16 mouse cellular contexts compared by ENCODE assay signal in genomic region chr13:30782419-30782818, GRCm38 (mm10). TPM values are rescaled to one million over a fixed set of nuclear protein-coding genes. Genes with fewer than 3 reads are reported as not detected.
A peak's percentile ranks its signal among the peaks of the same experiment; 100 is the strongest.
DNase-seq lines count a peak whose midpoint lies in the region; ATAC-seq lines count a peak whose summit lies in the region.
"Had no signal": no experiment of that assay in that cellular context is flagged by ENCODE, and none has a peak within 500 bp of the region (broad histone marks: within the 10 kb centered on the region; RNA-seq: fewer than 3 reads in every experiment).

No protein-coding gene starts in this region.

- no peak overlapping the region for H3K4me2 ChIP-seq in midbrain, embryonic 15.5 days
- H3K4me2 ChIP-seq in embryonic facial prominence, embryonic 13.5 days = peak overlapping the region; percentile 2; the same call in 1 of the 2 replicates
- H3K4me2 ChIP-seq: intestine, embryonic 15.5 days; limb, embryonic 12.5 days had no signal

- no peak overlapping the region for H3K27ac ChIP-seq in midbrain, embryonic 10.5 days (replicated peaks)
- no peak overlapping the region for H3K27ac ChIP-seq in midbrain, embryonic 15.5 days
- no peak overlapping the region for H3K27ac ChIP-seq in embryonic facial prominence, embryonic 13.5 days
- H3K27ac ChIP-seq: forebrain, embryonic 10.5 days; intestine, embryonic 15.5 days; limb, embryonic 12.5 days; macrophage had no signal

- H3K27me3 ChIP-seq in midbrain, embryonic 10.5 days (ENCODE audit: low read depth, poor library complexity, severe bottlenecking) = no peaks in the 10 kb centered on the region
- no peaks in the 10 kb centered on the region for H3K27me3 ChIP-seq in midbrain, embryonic 15.5 days (replicated peaks)
- no peaks in the 10 kb centered on the region for H3K27me3 ChIP-seq in embryonic facial prominence, embryonic 13.5 days
- H3K27me3 ChIP-seq: intestine, embryonic 15.5 days had no signal

- no peaks in the 10 kb centered on the region for H3K9me3 ChIP-seq in midbrain, embryonic 10.5 days (replicated peaks)
- H3K9me3 ChIP-seq in midbrain, embryonic 15.5 days = no peaks in the 10 kb centered on the region
- no peaks in the 10 kb centered on the region for H3K9me3 ChIP-seq in embryonic facial prominence, embryonic 13.5 days
- H3K9me3 ChIP-seq: forebrain, embryonic 10.5 days; intestine, embryonic 15.5 days; limb, embryonic 12.5 days had no signal

- peaks cover 17% of the 10 kb centered on the region for H3K4me1 ChIP-seq in midbrain, embryonic 10.5 days
- 0 out of 2 replicates have a peak, but pooled peaks cover 2% of the 10 kb centered on the region for H3K4me1 ChIP-seq in midbrain, embryonic 15.5 days
- H3K4me1 ChIP-seq in embryonic facial prominence, embryonic 13.5 days = peaks cover 16% of the 10 kb centered on the region
- H3K4me1 ChIP-seq: intestine, embryonic 15.5 days had no signal

- WGBS in midbrain, embryonic 10.5 days = 65% methylated on average over 8 of the region's 8 CpGs
- WGBS in midbrain, embryonic 15.5 days = 54% methylated on average over 8 of the region's 8 CpGs
- WGBS in embryonic facial prominence, embryonic 13.5 days = 14% methylated on average over 8 of the region's 8 CpGs

- no peak for ATAC-seq in midbrain, embryonic 15.5 days (replicated peaks)
- ATAC-seq in embryonic facial prominence, embryonic 13.5 days (ENCODE audit: insufficient number of reproducible peaks, insufficient read depth, low FRiP score, low TSS enrichment, low read depth) = no peak
- no peak for ATAC-seq in CD4-positive, CD25-positive, alpha-beta regulatory T cell, adult 4 months
- ATAC-seq: intestine, embryonic 15.5 days; liver, postnatal 0 days had no signal

- no peak overlapping the region for H3K4me3 ChIP-seq in midbrain, embryonic 10.5 days
- H3K4me3 ChIP-seq in midbrain, embryonic 15.5 days = no peak overlapping the region
- H3K4me3 ChIP-seq in embryonic facial prominence, embryonic 13.5 days = no peak overlapping the region
- H3K4me3 ChIP-seq: forebrain, embryonic 10.5 days; intestine, embryonic 15.5 days; limb, embryonic 12.5 days had no signal

- no peaks in the 10 kb centered on the region for H3K36me3 ChIP-seq in midbrain, embryonic 10.5 days
- H3K36me3 ChIP-seq in midbrain, embryonic 15.5 days (replicated peaks) = no peaks in the 10 kb centered on the region
- no peaks in the 10 kb centered on the region for H3K36me3 ChIP-seq in embryonic facial prominence, embryonic 13.5 days
- H3K36me3 ChIP-seq: forebrain, embryonic 10.5 days; intestine, embryonic 15.5 days; limb, embryonic 12.5 days had no signal

- no peak overlapping the region for H3K9ac ChIP-seq in midbrain, embryonic 15.5 days
- peak overlapping the region; percentile 12; the same call in 1 of the 2 replicates for H3K9ac ChIP-seq in embryonic facial prominence, embryonic 13.5 days
- H3K9ac ChIP-seq: intestine, embryonic 15.5 days; limb, embryonic 12.5 days; liver, postnatal 0 days had no signal

- DNase-seq in heart, adult 11 months = peak; percentile 80
- no peak for DNase-seq in heart, adult 8-10 months (ENCODE audit: low spot score)
- DNase-seq in midbrain, embryonic 10.5 days (ENCODE audit: low spot score) = peak; percentile 17
- DNase-seq in skeletal muscle tissue, adult 2 months (ENCODE audit: low read depth, low spot score) = peak; percentile 59
- no peak for DNase-seq in kidney, postnatal 14 days
- DNase-seq: cerebellum, adult 11 months; kidney, postnatal 36 days; liver, postnatal 0 days had no signal

RNA-seq across cellular contexts. Expression of gene Irf4, which starts 33.4 kb away (rescaled TPM):
- total RNA-seq in heart, adult 8-10 months (2022) = 1 to 10 TPM in 3 of 4 experiments, under 1 TPM in 1; 0.88 to 1.9 (median 1.3) TPM
- polyA plus RNA-seq in midbrain, embryonic 10.5 days (2016; fragmentation: Nextera tagmentation; extraction: Ambion mirVana) = 0.04 TPM in 1 of 2 replicates, not detected in the other
- polyA plus RNA-seq in midbrain, embryonic 15.5 days (2015; fragmentation: Nextera tagmentation; extraction: Ambion mirVana) = 0.08 and 0.17 TPM in 2 replicates
- polyA plus RNA-seq in embryonic facial prominence, embryonic 13.5 days (2015; fragmentation: Nextera tagmentation; extraction: Ambion mirVana) = 0.06 and 0.15 TPM in 2 replicates
- 10 to 100 TPM; 14.8 to 22.6 TPM for polyA plus RNA-seq in CD4-positive, CD25-positive, alpha-beta regulatory T cell, adult 4 months (2017; shearing (Covaris generic))
- polyA plus RNA-seq: forebrain, embryonic 10.5 days; limb, embryonic 12.5 days; neural tube, embryonic 14.5 days had no signal

Comparison
In these comparisons a context has a peak if more than half of its experiments do, and no peak if none do; other contexts are left out.
1. DNase-seq: peak in heart, adult 11 months (single experiment), midbrain, embryonic 10.5 days (single experiment) and skeletal muscle tissue, adult 2 months (single experiment); none in heart, adult 8-10 months (single experiment) and kidney, postnatal 14 days (single experiment).
2. RNA of gene Irf4, which starts 33.4 kb away (polyA plus RNA-seq): 14.8 to 22.6 TPM in CD4-positive, CD25-positive, alpha-beta regulatory T cell, adult 4 months; 0.06 to 0.15 TPM in embryonic facial prominence, embryonic 13.5 days, 0.08 to 0.17 TPM in midbrain, embryonic 15.5 days and 0.04 TPM in midbrain, embryonic 10.5 days; every median in the first group is over 10 times any median in the second.